Mouse (Mus musculus) lung, adult 10 weeks (tissue): ENCODE results near the gene Vmn2r13. TPM values are rescaled to one million over a fixed set of nuclear protein-coding genes. Genes with fewer than 3 reads are reported as not detected.

ENCODE experiments used
- polyA plus RNA-seq: library from polyadenylated mRNA; stranded (reverse); fragments of 350-450 nt; fragmentation: Illumina TruSeq; extraction: RNeasy Lipid Tissue Mini Kit (QIAGEN cat#74804); gene quantifications from one replicate; pipeline ENCODE4 v1.2.3, GENCODE M21; 2014; ENCODE audit warnings: low read depth, low replicate concordance; ENCODE audit not compliant: insufficient read depth

Gene Vmn2r13
- polyA plus RNA-seq: not detected

DNA sequence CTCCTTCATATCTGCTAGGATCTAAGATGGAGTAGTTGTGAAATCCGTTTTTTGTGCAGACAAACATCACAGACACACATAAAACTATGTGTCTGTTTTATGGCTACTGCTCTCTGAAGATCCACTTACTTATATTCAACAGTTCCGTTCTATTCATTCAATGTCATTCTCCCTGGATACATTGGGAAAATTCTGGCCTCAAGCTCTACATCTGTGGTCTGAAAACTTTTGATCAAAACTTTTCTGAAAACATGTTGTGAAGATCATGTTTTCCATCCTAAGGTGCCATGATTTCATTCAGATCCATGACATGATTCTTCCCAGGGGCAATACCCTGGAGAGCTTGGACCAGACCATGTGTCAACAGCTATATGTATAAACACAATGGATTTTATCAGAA, at the start of gene Vmn2r13:
Gene Vmn2r13, minus strand, starts transcription at position 101 of the 400 bp plus-strand sequence.

DNA sequence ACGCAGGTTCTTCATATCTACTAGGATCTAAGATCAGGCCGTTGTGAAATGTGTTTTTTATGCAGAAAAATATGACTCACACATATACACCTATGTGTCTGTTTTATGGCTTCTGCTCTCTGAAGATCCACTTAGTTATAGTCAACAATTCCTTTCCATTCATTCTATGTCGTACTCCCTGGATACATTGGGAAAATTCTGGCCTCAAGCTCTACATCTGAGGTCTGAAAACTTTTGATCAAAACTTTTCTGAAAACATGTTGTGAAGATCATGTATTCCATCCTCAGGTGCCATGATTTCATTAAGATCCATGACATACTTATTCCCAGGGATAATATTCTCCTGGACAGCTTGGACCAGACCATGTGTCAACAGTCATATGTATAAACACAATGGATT, 32.6 kb upstream of the Vmn2r13 start, which contains the start of gene Vmn2r14:
Gene Vmn2r14, minus strand, starts transcription at position 101 of the 400 bp plus-strand sequence.

Other genes with a start within 250 kb of the Vmn2r13 start
- gene Vmn2r10, start 185.7 kb downstream of the Vmn2r13 start, polyA plus RNA-seq: not detected
- gene Vmn2r11, start 132.6 kb downstream of the Vmn2r13 start, polyA plus RNA-seq: not detected
- not detected for gene Vmn2r12, start 94.2 kb downstream of the Vmn2r13 start, polyA plus RNA-seq
- not detected for gene Vmn2r14, start 32.5 kb upstream of the Vmn2r13 start, polyA plus RNA-seq
- gene Vmn2r15, start 105.4 kb upstream of the Vmn2r13 start, polyA plus RNA-seq: not detected
- not detected for gene Vmn2r16, start 138.0 kb upstream of the Vmn2r13 start, polyA plus RNA-seq
- not detected for gene Vmn2r17, start 227.5 kb upstream of the Vmn2r13 start, polyA plus RNA-seq